Mouse (Mus musculus) heart, embryonic 12.5 days (tissue): ENCODE data around the gene Pmfbp1. TPM values are rescaled to one million over a fixed set of nuclear protein-coding genes. Genes with fewer than 3 reads are reported as not detected.
A peak's percentile ranks its signal among the peaks of the same experiment; 100 is the strongest.

Experiments
- ATAC-seq: fragments of 200-750 bp; cut with Nextera tagmentation; 2 replicates; pipeline ENCODE4 v1.8.0; 2017; ENCODE audit warnings: moderate TSS enrichment, moderate library complexity; ENCODE audit not compliant: insufficient number of reproducible peaks, low FRiP score
- H3K27ac ChIP-seq: fragments of 300-500 bp; sonication (generic); 2 replicates; pipeline ENCODE4 v1.5.1; 2016; ENCODE audit warnings: mild to moderate bottlenecking, moderate library complexity; ENCODE audit not compliant: poor library complexity, severe bottlenecking
- H3K27me3 ChIP-seq: fragments of 300-500 bp; sonication (generic); replicated peaks from 2 replicates; pipeline ENCODE4 v1.6.1; 2016; ENCODE audit warnings: mild to moderate bottlenecking, moderate library complexity
- H3K36me3 ChIP-seq: fragments of 300-500 bp; sonication (generic); 2 replicates; pipeline ENCODE4 v1.6.1; 2016; ENCODE audit warnings: mild to moderate bottlenecking, moderate library complexity
- H3K4me1 ChIP-seq: fragments of 300-500 bp; sonication (generic); replicated peaks from 2 replicates; pipeline ENCODE4 v1.6.1; 2016; ENCODE audit warnings: mild to moderate bottlenecking
- H3K4me2 ChIP-seq: fragments of 300-500 bp; sonication (generic); 2 replicates; pipeline ENCODE4 v1.6.1; 2016; ENCODE audit warnings: mild to moderate bottlenecking, moderate library complexity
- H3K4me3 ChIP-seq: fragments of 300-500 bp; sonication (generic); 2 replicates; pipeline ENCODE4 v1.5.1; 2016; ENCODE audit warnings: mild to moderate bottlenecking
- H3K9ac ChIP-seq: fragments of 300-500 bp; sonication (generic); 2 replicates; pipeline ENCODE4 v1.6.1; 2016; ENCODE audit warnings: mild to moderate bottlenecking, moderate library complexity
- H3K9me3 ChIP-seq: fragments of 300-500 bp; sonication (generic); replicated peaks from 2 replicates; pipeline ENCODE4 v1.6.1; 2016; ENCODE audit warnings: mild to moderate bottlenecking, moderate library complexity
- WGBS: fragments of 180-500 bp; shearing (Covaris S2); methylation state at CpG from one replicate; pipeline ENCODE4 v1.1.7; 2016; 5-methylcytosine and 5-hydroxymethylcytosine counted together
- polyA plus RNA-seq: library from polyadenylated mRNA; unstranded; fragments of >200 nt; fragmentation: Nextera tagmentation; extraction: Ambion mirVana; gene quantifications from 2 replicates; pipeline ENCODE4 v1.2.1, GENCODE M21; 2016

Gene Pmfbp1
- polyA plus RNA-seq, 1 experiment from 2014 or later = not detected

DNA sequence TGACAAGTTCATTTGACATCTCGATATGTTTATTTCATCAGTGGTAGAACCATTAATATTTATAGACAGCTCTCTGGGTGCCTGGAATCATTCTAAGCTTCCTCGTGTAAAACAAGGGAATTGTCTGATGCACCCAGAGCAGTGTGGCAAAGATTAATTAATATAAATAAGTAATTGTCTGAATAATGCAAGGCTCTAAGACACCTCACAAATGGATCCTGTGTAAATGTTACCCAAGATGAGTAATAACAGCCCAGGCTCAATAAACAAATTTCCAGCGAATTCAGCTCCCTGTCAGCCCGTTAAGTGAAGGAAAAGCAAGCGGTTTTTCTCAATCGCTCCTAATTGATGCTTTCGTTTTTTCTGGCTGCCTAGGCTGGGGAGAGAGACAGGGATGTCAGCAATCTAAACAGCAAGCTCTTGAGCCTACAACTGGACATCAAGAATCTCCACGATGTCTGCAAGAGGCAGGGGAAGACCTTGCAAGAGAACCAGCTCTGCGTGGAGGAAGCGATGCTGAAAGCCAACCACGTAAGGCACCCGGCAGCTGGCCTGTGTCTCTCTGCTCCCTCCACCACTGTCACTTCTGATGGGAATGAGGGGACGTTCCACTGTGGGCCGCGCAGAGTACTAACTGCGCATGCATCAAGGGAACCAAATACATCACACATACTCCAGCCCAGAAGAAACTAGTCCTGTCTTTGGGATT, 5.3 kb downstream of the Pmfbp1 start:
- ATAC-seq = no peak
- Histone ChIP-seq H3K27ac (no peak overlapping the region), H3K4me2 (no peak overlapping the region), H3K36me3 (no peaks in the 10 kb centered on the region), H3K9me3 (no peaks in the 10 kb centered on the region), H3K27me3 (no peaks in the 10 kb centered on the region), H3K9ac (no peak overlapping the region), H3K4me3 (no peak overlapping the region), H3K4me1 (peaks cover 3% of the 10 kb centered on the region; the same call in 1 of the 2 replicates)
- 81% methylated on average over 16 of the region's 16 CpGs for WGBS

DNA sequence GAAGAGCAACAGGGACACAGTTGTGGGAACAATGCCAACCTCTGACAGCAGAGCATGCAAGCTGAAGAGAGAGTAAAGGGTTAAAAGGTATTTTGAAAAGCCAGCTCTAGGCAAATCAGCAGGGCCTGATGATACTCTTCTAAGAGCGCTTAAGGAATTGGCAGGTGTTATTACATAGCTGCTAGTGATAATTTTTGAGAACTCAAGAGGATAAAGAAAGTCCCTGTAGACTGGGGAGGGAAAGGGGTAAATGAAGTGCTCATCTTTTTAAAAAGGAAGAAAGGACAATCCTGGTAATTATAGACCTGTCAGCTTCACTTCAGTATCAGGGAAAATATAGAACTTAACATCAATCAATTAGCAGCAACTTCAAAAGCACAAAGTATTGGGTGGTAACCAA, 9.7 kb downstream of the Pmfbp1 start:
- H3K9me3 ChIP-seq = no peaks in the 10 kb centered on the region
- no peak overlapping the region for H3K9ac ChIP-seq
- H3K4me1 ChIP-seq = peaks cover 6% of the 10 kb centered on the region; the same call in 1 of the 2 replicates
- no peaks in the 10 kb centered on the region for H3K27me3 ChIP-seq
- H3K4me3 ChIP-seq = no peak overlapping the region
- 63% methylated on average over 1 of the region's 1 CpGs for WGBS
- no peak overlapping the region for H3K27ac ChIP-seq
- H3K4me2 ChIP-seq = no peak overlapping the region
- ATAC-seq = no peak
- no peaks in the 10 kb centered on the region for H3K36me3 ChIP-seq

DNA sequence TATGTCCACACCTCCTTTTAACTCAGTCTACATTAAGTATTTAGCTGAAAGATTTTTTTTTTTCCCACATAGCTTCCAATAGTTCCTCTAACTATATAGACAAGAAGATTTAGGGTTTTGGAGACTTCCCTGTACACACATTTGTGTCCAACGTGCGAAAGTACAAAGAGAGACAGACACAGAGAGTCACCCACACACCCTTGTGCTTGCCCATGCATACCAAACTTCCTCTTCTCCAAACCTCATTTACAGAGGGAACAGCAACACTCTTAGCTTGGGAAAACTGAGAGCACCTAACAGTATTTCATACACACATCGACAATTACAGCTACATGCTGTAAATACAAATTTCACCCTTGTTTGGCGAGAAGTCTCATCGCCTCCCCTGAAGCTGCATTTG, 11.7 kb downstream of the Pmfbp1 start:
- 88% methylated on average over 5 of the region's 5 CpGs for WGBS
- H3K27me3 ChIP-seq = no peaks in the 10 kb centered on the region
- H3K9me3 ChIP-seq = no peaks in the 10 kb centered on the region
- no peak overlapping the region for H3K4me3 ChIP-seq
- no peaks in the 10 kb centered on the region for H3K36me3 ChIP-seq
- no peak overlapping the region for H3K4me2 ChIP-seq
- H3K9ac ChIP-seq = no peak overlapping the region
- no peak for ATAC-seq
- peaks cover 6% of the 10 kb centered on the region; the same call in 1 of the 2 replicates for H3K4me1 ChIP-seq
- H3K27ac ChIP-seq = no peak overlapping the region

DNA sequence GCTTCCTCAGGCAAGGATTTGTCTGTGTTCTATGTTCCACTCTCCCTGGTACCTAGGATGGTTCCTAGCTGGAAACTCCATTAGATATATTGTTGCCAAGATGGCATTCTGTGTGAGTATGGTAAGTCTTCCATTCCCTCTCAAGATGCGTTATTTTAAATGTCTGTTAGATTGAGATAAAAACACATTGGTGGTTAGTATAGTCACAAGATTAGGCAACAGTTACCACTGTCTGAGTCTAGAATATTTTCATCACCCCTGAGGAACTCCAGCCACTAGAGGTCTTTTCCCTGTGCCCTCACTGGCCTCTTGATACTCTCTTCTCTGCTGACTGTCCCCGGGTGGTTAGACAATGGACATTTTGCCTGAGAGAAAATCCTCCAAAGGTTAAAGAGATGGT, 30.2 kb downstream of the Pmfbp1 start:
- Histone ChIP-seq H3K9ac (no peak overlapping the region), H3K4me1 (no peaks in the 10 kb centered on the region), H3K9me3 (0 out of 2 replicates have a peak, but pooled peaks cover 4% of the 10 kb centered on the region), H3K4me2 (no peak overlapping the region), H3K27ac (no peak overlapping the region), H3K36me3 (no peaks in the 10 kb centered on the region), H3K4me3 (no peak overlapping the region), H3K27me3 (0 out of 2 replicates have a peak, but pooled peaks cover 4% of the 10 kb centered on the region)
- no peak for ATAC-seq
- 66% methylated on average over 2 of the region's 2 CpGs for WGBS

DNA sequence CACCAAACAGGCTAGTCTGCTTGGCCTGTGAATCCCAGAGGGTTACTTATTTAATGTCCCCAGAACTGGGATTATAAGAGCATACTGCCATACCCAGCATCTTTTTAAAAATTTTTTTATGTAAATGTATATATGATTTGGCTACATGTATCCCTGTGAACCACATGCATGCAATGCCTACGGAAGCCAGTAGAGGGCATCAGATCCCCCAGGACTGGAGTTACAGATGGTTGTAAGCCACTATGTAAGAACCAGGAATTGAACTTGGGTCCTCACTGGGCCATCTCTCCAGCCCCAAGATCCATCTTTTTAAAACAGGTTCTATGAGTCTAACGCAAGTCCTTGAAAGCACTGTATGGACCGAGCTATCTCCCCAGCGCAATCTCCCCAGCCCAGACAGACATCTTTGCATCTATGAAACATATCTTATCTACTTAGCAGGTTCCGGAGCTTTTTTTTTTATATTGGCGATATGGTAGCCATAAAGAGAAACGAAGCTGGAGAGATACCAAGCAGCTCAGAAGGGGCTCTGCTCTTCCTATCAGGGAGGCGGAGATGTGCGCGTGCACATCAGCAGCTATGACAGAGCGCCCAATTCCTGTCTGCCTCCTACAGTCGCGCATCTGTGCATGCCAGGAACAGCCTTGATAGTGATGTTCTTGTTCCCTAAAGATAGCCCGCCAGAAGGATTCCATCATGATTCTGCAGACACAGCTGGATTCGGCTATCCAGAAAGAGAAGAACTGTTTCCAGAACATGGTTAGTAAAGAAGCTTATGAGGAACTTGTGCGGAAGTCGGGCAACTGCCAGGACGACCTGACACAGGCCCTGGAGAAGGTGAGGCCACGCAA, 41.5 kb downstream of the Pmfbp1 start:
- 77% methylated on average over 19 of the region's 19 CpGs for WGBS
- Histone ChIP-seq H3K27me3 (peaks cover 11% of the 10 kb centered on the region; the same call in 1 of the 2 replicates), H3K36me3 (no peaks in the 10 kb centered on the region), H3K9ac (no peak overlapping the region), H3K4me2 (no peak overlapping the region), H3K4me1 (peaks cover 4% of the 10 kb centered on the region), H3K9me3 (no peaks in the 10 kb centered on the region), H3K4me3 (no peak overlapping the region), H3K27ac (no peak overlapping the region)
- ATAC-seq = no peak

DNA sequence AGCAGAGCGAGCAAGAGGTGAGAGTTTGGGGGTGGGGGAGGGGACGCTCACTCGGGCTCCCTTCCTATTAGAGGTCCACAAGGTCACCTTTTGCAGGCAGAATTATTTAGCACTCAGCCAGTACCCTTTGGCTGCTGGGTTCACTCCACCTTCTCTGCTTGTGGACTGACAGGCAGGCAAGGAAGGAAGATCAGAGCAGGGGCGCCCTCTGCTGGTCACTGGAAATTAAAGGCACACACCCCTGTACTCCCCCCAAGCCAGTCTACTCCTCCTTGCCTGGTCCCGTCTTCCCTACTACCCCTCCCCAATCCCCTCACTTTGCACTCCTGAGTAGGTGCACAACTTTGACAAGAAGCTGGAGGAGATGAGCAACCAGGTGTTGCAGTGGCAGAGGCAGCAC, 42.9 kb downstream of the Pmfbp1 start:
- Histone ChIP-seq H3K4me2 (peak overlapping the region; percentile 45), H3K4me1 (peaks cover 4% of the 10 kb centered on the region), H3K36me3 (no peaks in the 10 kb centered on the region), H3K27ac (peak overlapping the region; percentile 14; the same call in 1 of the 2 replicates), H3K27me3 (peaks cover 10% of the 10 kb centered on the region; the same call in 1 of the 2 replicates), H3K9ac (peak overlapping the region; percentile 10; the same call in 1 of the 2 replicates), H3K4me3 (peak overlapping the region; percentile 20), H3K9me3 (no peaks in the 10 kb centered on the region)
- WGBS = 3% methylated on average over 5 of the region's 5 CpGs
- ATAC-seq = peak; percentile 82

DNA sequence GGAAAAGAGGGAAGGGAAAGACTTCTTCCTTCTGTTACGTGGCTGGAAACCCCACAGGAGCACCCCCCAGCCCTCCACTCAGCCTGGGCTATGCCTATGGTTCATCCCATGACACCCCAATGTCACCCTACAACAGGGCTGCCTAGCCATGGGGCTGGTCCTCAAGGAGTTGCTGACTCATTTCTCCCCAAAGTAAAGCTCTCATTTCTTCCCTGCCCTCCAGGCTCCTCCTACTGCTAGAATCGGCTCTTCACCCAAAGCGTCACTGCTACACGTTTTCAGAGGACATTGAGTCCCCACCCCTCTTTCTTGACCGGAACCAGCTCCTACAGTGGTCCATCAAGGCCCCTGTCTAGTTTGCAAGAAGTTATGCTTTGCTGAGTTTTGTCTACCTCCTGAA, 48.3 kb downstream of the Pmfbp1 start:
- no peaks in the 10 kb centered on the region for H3K4me1 ChIP-seq
- no peak overlapping the region for H3K9ac ChIP-seq
- no peaks in the 10 kb centered on the region for H3K9me3 ChIP-seq
- ATAC-seq = no peak
- 63% methylated on average over 5 of the region's 5 CpGs for WGBS
- H3K27ac ChIP-seq = no peak overlapping the region
- H3K4me2 ChIP-seq = no peak overlapping the region
- no peaks in the 10 kb centered on the region for H3K27me3 ChIP-seq
- peaks cover 17% of the 10 kb centered on the region for H3K36me3 ChIP-seq
- H3K4me3 ChIP-seq = no peak overlapping the region

DNA sequence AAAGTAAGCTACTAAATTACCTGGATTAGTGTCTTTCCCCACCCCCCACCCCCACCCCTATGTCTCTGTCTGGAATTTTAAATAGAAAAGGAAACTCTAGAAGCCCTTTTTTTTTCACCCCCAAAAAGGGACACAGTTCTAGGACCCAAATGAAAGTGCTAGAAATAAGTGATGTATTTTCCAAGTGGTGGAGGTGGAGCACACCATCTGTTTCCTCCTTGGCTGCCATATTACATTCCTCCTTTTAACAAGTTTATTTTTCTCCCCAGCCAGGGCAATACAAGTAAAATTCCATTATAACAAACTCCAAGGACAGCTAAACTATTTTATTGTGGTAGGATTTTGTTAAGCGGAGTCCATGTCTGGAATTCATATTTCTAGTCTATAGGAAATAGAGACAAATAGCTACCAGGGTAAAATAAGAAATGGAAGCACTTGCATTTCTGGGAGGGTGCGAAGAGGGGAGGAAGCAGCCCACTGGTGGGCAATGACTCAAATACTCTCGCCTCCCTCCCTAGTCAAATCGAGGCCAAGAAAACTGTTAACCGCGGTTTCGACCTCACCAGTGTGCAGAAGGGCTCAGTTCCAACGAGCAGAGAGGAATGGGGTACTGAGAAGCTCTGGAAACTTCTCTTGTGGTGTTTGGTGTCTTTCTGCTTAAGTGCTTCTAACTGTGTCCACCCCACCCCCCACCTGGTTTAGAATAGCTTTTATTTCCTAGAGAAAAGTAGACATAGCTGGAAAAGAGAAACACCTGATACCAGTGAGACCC, 49.1 kb downstream of the Pmfbp1 start:
- no peaks in the 10 kb centered on the region for H3K9me3 ChIP-seq
- no peak overlapping the region for H3K9ac ChIP-seq
- H3K4me2 ChIP-seq = no peak overlapping the region
- no peaks in the 10 kb centered on the region for H3K4me1 ChIP-seq
- H3K27me3 ChIP-seq = no peaks in the 10 kb centered on the region
- peaks cover 25% of the 10 kb centered on the region for H3K36me3 ChIP-seq
- ATAC-seq = no peak
- 78% methylated on average over 8 of the region's 8 CpGs for WGBS
- no peak overlapping the region for H3K27ac ChIP-seq
- no peak overlapping the region for H3K4me3 ChIP-seq

DNA sequence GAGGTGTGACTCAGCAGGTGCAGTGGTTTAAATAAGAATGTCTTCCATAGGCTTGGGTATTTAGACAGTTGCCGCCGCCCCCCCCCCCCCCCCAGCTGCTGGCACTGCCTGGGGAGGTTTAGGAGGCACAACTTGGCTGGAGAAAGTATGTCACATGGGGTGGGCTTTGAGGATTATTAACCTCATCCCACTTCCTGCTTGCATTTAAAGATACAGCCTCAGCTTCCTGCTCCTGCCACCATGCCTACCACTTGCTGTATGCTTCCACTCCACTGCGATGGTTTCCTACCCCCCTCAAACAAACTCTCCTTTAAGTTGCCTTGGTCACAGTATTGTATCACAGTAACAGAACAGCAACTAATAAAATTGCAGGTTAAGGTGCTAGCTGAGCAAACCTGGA, 50.2 kb downstream of the Pmfbp1 start:
- H3K9ac ChIP-seq = no peak overlapping the region
- H3K27me3 ChIP-seq = no peaks in the 10 kb centered on the region
- 33% methylated on average over 2 of the region's 3 CpGs for WGBS
- no peaks in the 10 kb centered on the region for H3K9me3 ChIP-seq
- H3K36me3 ChIP-seq = peaks cover 36% of the 10 kb centered on the region
- ATAC-seq = no peak
- no peak overlapping the region for H3K27ac ChIP-seq
- H3K4me1 ChIP-seq = no peaks in the 10 kb centered on the region
- H3K4me2 ChIP-seq = no peak overlapping the region
- H3K4me3 ChIP-seq = no peak overlapping the region

DNA sequence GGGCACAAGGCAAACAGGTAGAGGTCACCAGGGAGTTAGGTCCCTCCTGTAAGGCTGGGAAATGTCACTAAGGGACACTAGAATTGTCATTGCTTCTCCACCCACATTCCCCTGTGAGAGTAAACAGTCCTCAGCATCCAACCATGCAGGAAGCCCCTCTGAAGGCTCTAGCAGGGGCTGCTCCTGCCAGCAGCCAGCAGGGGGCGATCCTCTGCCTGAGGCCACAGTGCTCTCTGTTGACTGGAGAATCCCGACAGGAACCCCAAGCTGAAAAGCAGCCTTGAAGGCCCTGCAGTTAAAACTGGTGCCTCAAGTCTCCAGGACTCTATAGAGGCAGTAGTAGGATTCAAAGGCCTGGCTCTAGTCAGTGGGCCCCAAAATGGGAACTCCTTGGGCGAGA, 57.8 kb downstream of the Pmfbp1 start:
- Histone ChIP-seq H3K4me1 (no peaks in the 10 kb centered on the region), H3K4me2 (no peak overlapping the region), H3K27me3 (no peaks in the 10 kb centered on the region), H3K27ac (no peak overlapping the region), H3K9me3 (no peaks in the 10 kb centered on the region), H3K36me3 (peaks cover 100% of the 10 kb centered on the region), H3K4me3 (no peak overlapping the region), H3K9ac (no peak overlapping the region)
- no peak for ATAC-seq
- WGBS = 38% methylated on average over 3 of the region's 3 CpGs

DNA sequence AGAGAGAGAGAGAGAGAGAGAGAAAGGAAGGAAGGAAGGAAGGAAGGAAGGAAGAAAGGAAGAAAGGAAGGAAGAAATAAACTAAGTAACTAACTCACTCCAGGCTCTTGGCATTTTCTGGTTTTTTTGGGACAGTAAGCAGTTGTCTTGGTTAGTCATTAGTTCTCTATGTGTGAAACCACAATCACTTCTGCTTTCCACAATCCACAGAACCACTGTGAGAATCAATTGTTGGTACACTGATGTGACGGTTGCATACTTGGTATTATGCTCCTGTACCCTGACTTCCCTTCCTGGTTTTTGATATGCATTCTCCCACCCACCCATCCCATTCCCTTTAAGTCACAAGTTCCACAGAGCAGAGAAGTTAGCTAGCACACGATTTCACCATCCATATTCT, 70.1 kb downstream of the Pmfbp1 start:
- Histone ChIP-seq H3K4me3 (no peak overlapping the region), H3K9ac (no peak overlapping the region), H3K36me3 (peaks cover 42% of the 10 kb centered on the region), H3K4me2 (peak overlapping the region; percentile 89; the same call in 1 of the 2 replicates), H3K27me3 (no peaks in the 10 kb centered on the region), H3K27ac (no peak overlapping the region), H3K9me3 (no peaks in the 10 kb centered on the region), H3K4me1 (peaks cover 14% of the 10 kb centered on the region)
- ATAC-seq = no peak
- 67% methylated on average over 2 of the region's 2 CpGs for WGBS
